Mouse (Mus musculus) adrenal gland, postnatal 14 days (tissue): ENCODE measurements around the gene Hsd11b2. TPM values are rescaled to one million over a fixed set of nuclear protein-coding genes. Genes with fewer than 3 reads are reported as not detected.
"Not testable (repeated sequence)": the region's sequence is repeated elsewhere in the genome, so short reads cannot be mapped to it uniquely, and the experiment has no call there.

Experiments used
- DNase-seq: peaks from one replicate; pipeline ENCODE4 v3.0.0; 2021; ENCODE audit warnings: mixed read lengths
- total RNA-seq: library from RNA; stranded (reverse); gene quantifications from 2 replicates; pipeline ENCODE4 v1.2.3, GENCODE M21; 2021

Gene Hsd11b2
- total RNA-seq, 1 experiment from 2014 or later = 1.1 TPM

GRCm38 (mm10) chr8:105563871-105564270 lies 45.3 kb downstream of the Hsd11b2 start:
- no peak for DNase-seq

GRCm38 (mm10) chr8:105564573-105565229 lies 46.1 kb downstream of the Hsd11b2 start:
- not testable (repeated sequence) for DNase-seq

- DNase-seq = no peak
Observed at GRCm38 (mm10) chr8:105565401-105565881, 46.9 kb downstream of the Hsd11b2 start.

- DNase-seq = peak; percentile 100
Observed at GRCm38 (mm10) chr8:105565952-105566702, 47.6 kb downstream of the Hsd11b2 start, which contains the start of gene Atp6v0d1. Gene Atp6v0d1, minus strand, starts transcription at chr8:105566047.

- peak; percentile 11 for DNase-seq
Observed at GRCm38 (mm10) chr8:105566703-105567595, 48.4 kb downstream of the Hsd11b2 start.

- no peak for DNase-seq
Observed at GRCm38 (mm10) chr8:105571810-105572209, 53.3 kb downstream of the Hsd11b2 start.

GRCm38 (mm10) chr8:105573427-105573826 lies 54.9 kb downstream of the Hsd11b2 start:
- peak; percentile 74 for DNase-seq

Other genes with a start within 250 kb of the Hsd11b2 start
- gene Hsf4, start 249.0 kb upstream of the Hsd11b2 start, total RNA-seq = 0.41 and 0.70 TPM in 2 replicates
- 11.5 and 13.4 TPM in 2 replicates for gene Nol3, start 242.6 kb upstream of the Hsd11b2 start, total RNA-seq
- 2.6 and 4.6 TPM in 2 replicates for gene 4931428F04Rik, start 228.9 kb upstream of the Hsd11b2 start, total RNA-seq
- 16.0 and 20.2 TPM in 2 replicates for gene Exoc3l, start 222.7 kb upstream of the Hsd11b2 start, total RNA-seq
- gene E2f4, start 221.1 kb upstream of the Hsd11b2 start, total RNA-seq = 44.5 and 44.9 TPM in 2 replicates
- gene Elmo3, start 213.2 kb upstream of the Hsd11b2 start, total RNA-seq = 3.9 and 5.0 TPM in 2 replicates
- gene Lrrc29, start 192.5 kb upstream of the Hsd11b2 start, total RNA-seq = 4.7 and 6.6 TPM in 2 replicates
- 47.7 and 48.6 TPM in 2 replicates for gene Tmem208, start 192.4 kb upstream of the Hsd11b2 start, total RNA-seq
- 11.9 and 15.7 TPM in 2 replicates for gene Fhod1, start 170.8 kb upstream of the Hsd11b2 start, total RNA-seq
- gene Slc9a5, start 169.9 kb upstream of the Hsd11b2 start, total RNA-seq = 1.9 TPM in 2 replicates
- gene Plekhg4, start 145.5 kb upstream of the Hsd11b2 start, total RNA-seq = 0.26 and 0.98 TPM in 2 replicates
- gene Kctd19, start 105.3 kb upstream of the Hsd11b2 start, total RNA-seq = 0.26 TPM in 2 replicates
- gene Lrrc36, start 105.2 kb upstream of the Hsd11b2 start, total RNA-seq = 4.0 and 6.0 TPM in 2 replicates
- gene Tppp3, start 47.2 kb upstream of the Hsd11b2 start, total RNA-seq = 42.6 and 57.0 TPM in 2 replicates
- 16.0 and 18.1 TPM in 2 replicates for gene Zdhhc1, start 21.9 kb upstream of the Hsd11b2 start, total RNA-seq
- 90.6 and 97.4 TPM in 2 replicates for gene Atp6v0d1, start 47.3 kb downstream of the Hsd11b2 start, total RNA-seq
- gene Ripor1, start 86.5 kb downstream of the Hsd11b2 start, total RNA-seq = 33.9 and 39.8 TPM in 2 replicates
- 58.4 and 70.4 TPM in 2 replicates for gene Ctcf, start 117.8 kb downstream of the Hsd11b2 start, total RNA-seq
- 0.93 and 1.0 TPM in 2 replicates for gene Agrp, start 118.6 kb downstream of the Hsd11b2 start, total RNA-seq
- gene Carmil2, start 167.5 kb downstream of the Hsd11b2 start, total RNA-seq = 3.1 and 8.1 TPM in 2 replicates
- gene Acd, start 182.3 kb downstream of the Hsd11b2 start, total RNA-seq = 23.3 and 23.8 TPM in 2 replicates
- gene Pard6a, start 182.4 kb downstream of the Hsd11b2 start, total RNA-seq = 10.6 and 11.0 TPM in 2 replicates
- not detected in 2 replicates for gene 4933405L10Rik, start 188.9 kb downstream of the Hsd11b2 start, total RNA-seq
- gene Enkd1, start 189.5 kb downstream of the Hsd11b2 start, total RNA-seq = 5.4 and 6.0 TPM in 2 replicates
- gene Gfod2, start 239.9 kb downstream of the Hsd11b2 start, total RNA-seq = 7.8 and 11.3 TPM in 2 replicates